7 mouse cellular contexts compared by ENCODE assay signal in the genomic region with DNA sequence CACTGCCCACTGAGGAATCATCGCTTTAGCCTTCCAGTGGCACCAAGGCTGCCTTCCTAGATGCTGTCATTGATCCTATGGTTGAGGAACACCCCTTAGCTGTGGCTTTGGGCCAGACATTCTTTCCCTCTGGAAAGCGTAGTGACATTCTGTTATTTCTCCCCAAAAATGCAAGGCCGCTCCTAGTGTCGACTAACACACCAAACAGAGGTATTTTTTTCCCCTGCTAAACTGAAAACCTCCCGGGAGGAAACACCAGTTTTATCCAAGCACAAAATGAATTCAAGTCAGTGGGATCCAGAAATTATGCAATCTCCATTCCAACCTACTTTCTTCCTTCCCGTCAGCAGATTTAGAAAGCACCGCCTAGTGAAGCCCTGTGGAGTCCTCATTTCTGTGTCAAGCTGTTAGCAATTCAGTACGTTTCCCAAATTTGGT.
DNase-seq lines count a peak whose midpoint lies in the region; ATAC-seq and TF ChIP-seq lines count a peak whose summit lies in the region.

No protein-coding gene starts in this region.

- peak; percentile 50 for DNase-seq in midbrain, postnatal 0 days (ENCODE audit: low spot score)
- no peak for DNase-seq in midbrain, embryonic 14.5 days
- DNase-seq in fibroblast of lung, adult 2 months (ENCODE audit: low read depth) = peak; percentile 59
- DNase-seq in heart, postnatal 36 days = peak; percentile 46 to 58
- peak; percentile 79 for DNase-seq in skeletal muscle tissue, adult 2 months (ENCODE audit: low read depth, low spot score)
- no peak for DNase-seq in urinary bladder, adult 2 months (ENCODE audit: low spot score)
- no peak for DNase-seq in thymus, postnatal 0 days (ENCODE audit: low spot score)

- intact Hi-C loops in heart, postnatal 36 days (cut with DNase I) = no loop called here

- H3K4me3 ChIP-seq in midbrain, postnatal 0 days (ENCODE audit: low read depth, low read length) = no peak overlapping the region
- no peak overlapping the region for H3K4me3 ChIP-seq in midbrain, embryonic 14.5 days (replicated peaks; ENCODE audit: low read depth, low read length)

- H3K27ac ChIP-seq in midbrain, postnatal 0 days (ENCODE audit: low read depth, low read length) = 0 out of 2 replicates have a peak overlapping the region, but pooled peaks have one; percentile 21
- H3K27ac ChIP-seq in midbrain, embryonic 14.5 days (replicated peaks; ENCODE audit: low read depth, low read length) = no peak overlapping the region

- 71% methylated on average over 8 of the region's 8 CpGs for WGBS in midbrain, postnatal 0 days
- WGBS in midbrain, embryonic 14.5 days = 84% methylated on average over 8 of the region's 8 CpGs

- no peak overlapping the region for H3K4me2 ChIP-seq in midbrain, postnatal 0 days (ENCODE audit: low read depth, low read length, poor library complexity, severe bottlenecking)
- H3K4me2 ChIP-seq in midbrain, embryonic 14.5 days (ENCODE audit: low read length) = no peak overlapping the region

- no peak for ATAC-seq in midbrain, postnatal 0 days (ENCODE audit: low FRiP score)
- no peak for ATAC-seq in midbrain, embryonic 14.5 days (ENCODE audit: low FRiP score, low TSS enrichment)

- H3K27me3 ChIP-seq in midbrain, postnatal 0 days (ENCODE audit: insufficient read depth, low read length) = no peaks in the 10 kb centered on the region
- no peaks in the 10 kb centered on the region for H3K27me3 ChIP-seq in midbrain, embryonic 14.5 days (ENCODE audit: control insufficient read depth, insufficient read depth, low read length)

- no peak for TF ChIP-seq CTCF in midbrain, postnatal 0 days (IDR thresholded peaks at IDR 0.05)

- H3K36me3 ChIP-seq in midbrain, postnatal 0 days (ENCODE audit: insufficient read depth, low read length) = no peaks in the 10 kb centered on the region
- no peaks in the 10 kb centered on the region for H3K36me3 ChIP-seq in midbrain, embryonic 14.5 days (ENCODE audit: control insufficient read depth, insufficient read depth, low read length)

- H3K9ac ChIP-seq in midbrain, postnatal 0 days (replicated peaks; ENCODE audit: low read length, poor library complexity, severe bottlenecking) = no peak overlapping the region
- H3K9ac ChIP-seq in midbrain, embryonic 14.5 days (replicated peaks; ENCODE audit: low read length) = no peak overlapping the region

- no peaks in the 10 kb centered on the region for H3K4me1 ChIP-seq in midbrain, postnatal 0 days (ENCODE audit: insufficient read depth, low read length)
- H3K4me1 ChIP-seq in midbrain, embryonic 14.5 days (ENCODE audit: control insufficient read depth, insufficient read depth, low read length) = no peaks in the 10 kb centered on the region

- H3K9me3 ChIP-seq in midbrain, postnatal 0 days (ENCODE audit: low read length) = no peaks in the 10 kb centered on the region
- H3K9me3 ChIP-seq in midbrain, embryonic 14.5 days (ENCODE audit: control insufficient read depth, low read length) = no peaks in the 10 kb centered on the region

Comparison
In these comparisons a context has a peak if more than half of its experiments do, and no peak if none do; other contexts are left out.
1. DNase-seq: peak in midbrain, postnatal 0 days (single experiment), fibroblast of lung, adult 2 months (single experiment), heart, postnatal 36 days (2 of 2) and skeletal muscle tissue, adult 2 months (single experiment); none in midbrain, embryonic 14.5 days (single experiment), urinary bladder, adult 2 months (single experiment) and thymus, postnatal 0 days (single experiment).